Mouse (Mus musculus): ENCODE results near the gene Leprot.

The Leprot gene

DNA sequence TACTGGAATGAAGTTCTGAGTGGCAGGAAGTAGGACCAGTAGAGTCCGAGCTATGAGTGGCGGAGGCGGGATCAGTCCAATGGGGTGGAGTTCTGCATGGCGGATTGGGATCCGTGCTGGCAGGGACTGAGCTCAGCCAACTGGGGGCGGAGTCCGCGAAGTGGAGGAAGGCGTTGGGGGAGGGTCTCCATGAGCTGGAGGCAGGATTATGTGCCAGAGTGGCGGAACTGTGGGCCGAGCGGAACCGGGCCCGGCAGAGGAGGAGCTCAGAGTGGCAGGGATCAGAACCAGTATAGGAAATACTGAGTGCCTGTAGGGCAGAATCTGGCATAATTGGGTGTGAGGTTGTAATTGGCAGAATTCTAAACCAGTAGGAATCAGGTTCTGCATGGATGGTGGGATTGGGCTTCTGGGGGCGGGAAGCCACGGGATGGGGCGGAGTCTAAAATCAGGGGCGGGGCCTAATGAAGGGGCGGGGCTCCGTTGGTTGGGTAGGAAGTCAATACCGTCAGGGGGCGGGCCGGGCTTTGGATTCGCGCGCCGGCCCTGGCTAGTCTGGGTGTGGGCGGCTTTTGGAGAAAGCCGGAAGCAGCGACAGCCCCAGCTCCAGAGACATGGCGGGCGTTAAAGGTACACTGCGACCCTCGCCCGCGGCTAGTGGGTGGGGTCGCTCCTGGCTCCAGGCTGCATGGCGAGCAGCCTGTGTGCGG is at the start of gene Leprot:
TSS of gene Leprot (plus strand) at position 523 of the 710 bp plus-strand sequence.
- DNase-seq (ENCODE audit: extremely low read depth, insufficient read length, low spot score): peak; percentile 97

DNA sequence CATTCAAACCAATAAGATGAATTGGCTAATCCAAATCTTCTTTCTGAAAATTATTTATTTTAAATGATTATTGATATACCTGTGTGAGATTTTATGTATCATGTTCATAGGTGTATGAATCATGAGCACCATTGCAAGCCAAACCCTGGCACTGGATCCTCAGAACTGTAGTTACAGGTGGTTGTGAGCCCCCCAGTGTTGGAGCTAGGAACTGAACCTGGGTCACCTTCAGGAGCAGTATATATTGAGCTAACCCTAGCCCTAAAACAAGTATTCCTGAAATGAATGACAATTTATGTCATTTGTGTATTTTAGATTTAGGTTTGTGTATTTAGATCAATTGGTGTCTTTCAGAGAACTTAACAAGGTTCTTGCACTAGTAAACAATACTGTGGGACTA is 45.8 kb upstream of the Leprot start:
- no peak for DNase-seq (ENCODE audit: extremely low read depth, insufficient read length, low spot score)

DNA sequence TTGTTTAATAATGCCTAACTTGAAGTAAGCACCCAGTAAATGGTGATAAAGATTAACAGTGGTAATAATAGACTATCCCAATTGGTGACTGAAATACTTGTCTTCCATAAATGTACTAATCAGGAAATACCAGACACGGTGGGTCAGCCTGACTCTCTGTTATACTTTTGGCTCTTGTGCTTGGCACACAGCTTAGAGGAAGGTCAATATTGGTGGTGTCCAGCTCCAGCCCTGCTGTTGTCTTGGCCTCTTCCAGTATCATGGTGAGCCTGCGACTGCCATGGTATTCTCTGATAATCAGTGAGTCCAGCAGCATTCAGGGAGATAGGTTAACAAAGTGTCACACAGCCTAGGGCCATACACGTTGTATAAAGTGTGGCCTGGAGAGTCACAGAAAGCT is 43.9 kb upstream of the Leprot start:
- no peak for DNase-seq (ENCODE audit: extremely low read depth, insufficient read length, low spot score)

DNA sequence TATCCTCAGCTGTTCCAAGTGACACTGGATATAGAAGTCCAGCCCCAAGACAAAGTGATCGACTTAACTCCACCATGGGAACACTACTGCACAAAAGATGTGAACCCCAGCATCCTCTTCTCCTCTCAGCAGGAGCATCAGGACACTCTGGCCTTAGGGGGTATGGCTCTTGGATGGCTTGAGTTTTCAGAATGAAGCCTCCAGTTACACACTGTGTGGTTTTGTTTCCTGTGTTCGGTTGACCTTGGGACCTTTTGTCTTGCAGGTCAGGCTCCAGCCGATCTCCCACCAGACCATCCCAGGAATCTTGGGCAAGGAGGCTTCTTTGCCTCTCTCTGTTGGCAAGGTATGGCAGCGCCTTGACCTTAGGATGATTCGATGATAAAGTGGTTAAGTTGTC is 31.0 kb upstream of the Leprot start:
- no peak for DNase-seq (ENCODE audit: extremely low read depth, insufficient read length, low spot score)

DNA sequence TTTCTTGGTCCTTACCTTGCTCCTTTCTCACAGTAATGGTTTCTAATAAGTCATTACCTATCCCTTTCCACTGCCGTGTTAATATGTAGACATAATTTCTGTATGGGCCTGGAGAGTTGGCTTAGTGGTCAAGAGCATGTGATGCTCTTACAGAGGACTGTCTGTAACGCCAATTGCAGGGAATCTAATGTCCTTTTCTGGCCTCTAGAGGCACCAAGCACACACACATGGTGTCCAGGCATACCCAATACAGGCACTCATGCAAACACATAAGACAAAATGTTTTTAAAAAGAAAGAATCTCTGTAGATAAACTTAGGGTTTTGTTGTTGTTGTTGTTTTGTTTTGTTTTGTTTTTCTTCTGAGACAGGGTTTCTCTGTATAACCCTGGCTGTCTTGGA is 29.8 kb upstream of the Leprot start:
- no peak for DNase-seq (ENCODE audit: extremely low read depth, insufficient read length, low spot score)

DNA sequence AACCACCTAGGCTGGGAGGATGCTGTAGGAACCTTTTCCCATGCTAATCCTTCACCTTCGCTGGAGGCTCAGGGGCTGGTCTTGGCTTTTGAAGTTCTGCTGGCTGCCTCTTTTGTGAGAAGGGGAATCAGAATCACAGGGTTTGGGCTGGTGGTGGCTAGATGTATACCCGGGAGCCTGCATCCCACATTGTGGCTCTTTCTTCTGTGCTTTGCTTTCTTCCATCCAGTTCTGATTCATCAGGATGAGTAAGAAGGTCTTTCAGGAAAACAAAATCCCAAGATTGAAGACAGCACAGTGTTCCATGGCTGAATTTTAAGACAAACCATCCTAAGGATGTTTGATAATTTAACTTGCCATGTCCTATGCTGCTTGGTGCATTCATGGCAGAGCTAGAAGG is 27.3 kb upstream of the Leprot start:
- no peak for DNase-seq (ENCODE audit: extremely low read depth, insufficient read length, low spot score)

DNA sequence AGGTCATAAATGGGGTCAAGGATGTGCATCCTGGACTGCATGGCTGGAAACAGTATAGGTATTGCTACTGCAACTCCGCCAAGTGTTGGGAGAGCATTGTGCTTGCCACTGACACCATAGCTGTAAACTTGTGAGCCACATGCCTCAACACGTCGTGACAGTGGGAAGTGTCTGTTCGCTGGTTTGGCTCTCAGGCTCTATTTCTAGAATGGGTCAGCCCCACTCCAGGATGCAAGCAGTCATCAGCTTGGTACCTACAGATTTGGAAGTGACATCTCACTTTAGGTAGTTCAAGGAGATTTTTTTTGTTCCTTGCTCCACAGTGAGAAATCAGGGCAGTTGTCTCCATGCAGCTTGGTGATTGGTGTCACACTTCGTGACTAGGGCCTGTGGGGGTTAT is 26.3 kb upstream of the Leprot start:
- DNase-seq (ENCODE audit: extremely low read depth, insufficient read length, low spot score): no peak

DNA sequence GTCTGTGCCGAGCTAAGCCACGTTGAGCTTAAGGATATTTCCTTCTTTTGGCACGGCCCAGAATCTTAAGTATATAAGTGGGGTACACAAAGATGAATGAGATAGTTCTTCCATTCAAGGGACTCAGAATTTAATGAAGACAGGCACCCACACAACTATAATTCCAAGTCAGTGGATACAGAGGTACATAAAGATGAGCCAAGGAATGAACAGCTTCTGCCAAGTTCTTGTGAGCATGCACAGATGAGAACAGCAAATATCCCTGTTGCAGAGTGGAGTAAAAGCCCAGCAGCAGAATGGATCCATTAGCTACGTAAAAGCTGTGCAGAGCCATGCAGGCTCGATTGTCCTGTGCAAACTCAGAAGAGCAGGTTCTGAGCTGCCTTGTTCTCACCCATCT is 22.2 kb upstream of the Leprot start:
- DNase-seq (ENCODE audit: extremely low read depth, insufficient read length, low spot score): no peak

DNA sequence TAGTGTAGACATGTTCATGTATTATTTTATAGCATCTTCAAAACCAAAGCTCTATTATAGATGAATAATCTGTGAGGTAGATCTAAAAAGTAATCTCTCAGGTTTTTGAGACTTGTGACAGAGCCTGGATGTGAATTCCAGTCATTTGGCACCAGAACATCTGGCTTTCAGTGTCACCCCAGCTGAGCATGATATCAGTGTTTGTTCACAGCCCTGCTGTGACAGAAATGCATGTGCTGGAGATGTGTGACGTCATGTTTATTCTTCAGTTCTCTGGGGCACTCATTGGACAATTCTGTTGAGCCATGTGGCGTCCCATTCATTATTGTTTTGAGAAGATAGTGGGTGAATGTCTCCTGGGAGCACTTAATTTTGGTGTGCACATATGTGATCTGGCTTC is 11.9 kb upstream of the Leprot start:
- DNase-seq (ENCODE audit: extremely low read depth, insufficient read length, low spot score): no peak

DNA sequence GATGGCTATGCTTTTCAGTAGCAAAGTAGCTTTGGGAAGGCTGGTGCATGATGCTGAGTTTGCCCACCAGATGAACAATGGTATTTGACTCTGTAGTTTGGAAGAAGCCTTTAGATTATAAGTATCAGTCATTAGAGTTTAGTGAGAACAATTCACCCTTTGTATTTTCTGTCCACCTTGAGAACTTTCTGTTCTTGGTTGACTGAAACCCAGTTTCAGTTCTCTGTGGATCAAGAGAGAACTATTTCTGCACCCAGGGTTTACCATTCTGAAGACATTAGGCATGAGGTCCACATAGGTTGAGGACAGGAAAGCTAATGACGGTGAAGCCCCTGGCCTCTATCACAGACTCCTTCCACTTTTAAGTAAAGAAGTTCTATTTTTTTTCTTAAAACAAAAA is 10.0 kb upstream of the Leprot start:
- no peak for DNase-seq (ENCODE audit: extremely low read depth, insufficient read length, low spot score)

DNA sequence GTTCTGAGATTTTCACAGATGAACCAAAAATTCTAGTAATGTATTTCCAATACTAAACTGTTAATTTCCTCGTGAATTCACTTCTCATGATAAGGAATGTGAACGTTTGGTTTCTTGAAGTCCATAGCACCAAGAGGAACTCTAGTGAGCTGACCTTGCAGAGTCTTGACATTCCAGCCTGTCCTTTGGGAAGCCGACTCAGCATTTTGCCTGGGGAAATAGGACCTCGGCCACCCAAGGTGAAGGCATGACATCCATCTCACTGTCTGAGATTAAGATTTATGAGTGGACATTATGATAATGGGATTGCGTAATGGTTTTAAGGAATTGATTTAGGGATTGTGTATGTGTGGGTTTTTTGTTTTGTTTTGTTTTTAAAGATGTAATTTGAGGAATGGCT is 6.9 kb upstream of the Leprot start:
- DNase-seq (ENCODE audit: extremely low read depth, insufficient read length, low spot score): no peak

DNA sequence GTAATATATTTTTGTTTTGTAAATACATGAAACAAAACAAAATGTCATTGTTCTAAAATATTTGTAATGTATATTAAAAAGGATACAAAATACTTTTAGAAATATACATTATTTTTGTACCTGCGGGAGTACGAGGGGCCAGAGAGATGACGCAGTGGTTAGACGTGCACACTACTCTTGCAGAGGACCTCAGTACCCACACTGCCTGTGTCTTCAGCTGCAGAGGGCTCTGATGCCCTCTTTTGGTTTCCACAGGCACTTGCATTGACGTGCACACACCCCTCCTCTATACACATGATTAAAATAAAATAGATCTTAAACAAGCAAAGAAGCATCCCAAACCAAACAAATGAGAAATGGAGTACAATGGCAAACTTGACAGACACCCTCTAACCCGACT is 4.8 kb upstream of the Leprot start:
- DNase-seq (ENCODE audit: extremely low read depth, insufficient read length, low spot score): no peak

DNA sequence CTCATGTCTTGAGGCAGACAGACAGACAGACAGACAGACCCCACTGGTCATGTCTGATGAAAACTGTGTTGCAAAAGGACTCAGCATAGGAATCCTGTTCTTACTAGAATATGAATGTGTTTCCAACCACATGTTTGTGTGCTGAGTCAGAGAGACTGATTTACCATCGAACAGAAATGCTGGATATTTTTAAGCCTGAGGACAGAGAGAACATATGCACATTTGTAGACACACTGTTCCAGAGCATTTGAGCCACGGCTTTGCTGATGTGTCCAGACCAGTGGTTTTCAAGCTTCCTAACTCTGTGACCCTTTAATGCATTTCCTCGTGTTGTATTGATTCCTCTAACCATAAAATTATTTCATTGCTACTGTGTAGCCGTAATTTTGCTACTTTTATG is 4.3 kb upstream of the Leprot start:
- peak; percentile 16 for DNase-seq (ENCODE audit: extremely low read depth, insufficient read length, low spot score)

DNA sequence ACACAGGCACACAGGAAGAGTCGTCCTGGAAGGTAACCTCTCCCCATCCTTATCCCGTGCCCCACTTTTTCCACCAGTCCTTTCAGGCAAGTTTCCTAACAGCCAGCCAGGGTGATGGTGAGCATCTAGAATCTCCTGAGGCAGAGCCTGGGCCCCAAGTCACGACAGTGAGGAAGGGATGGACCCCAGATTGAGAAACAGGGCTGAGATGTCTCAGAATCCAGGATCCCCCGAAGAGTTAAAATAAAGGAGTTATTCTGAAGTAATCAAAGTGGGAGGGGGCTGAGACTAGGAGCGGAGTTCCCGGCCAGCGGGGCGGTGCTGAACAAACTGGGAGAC is 692 bp upstream of the Leprot start:
- no peak for DNase-seq (ENCODE audit: extremely low read depth, insufficient read length, low spot score)

DNA sequence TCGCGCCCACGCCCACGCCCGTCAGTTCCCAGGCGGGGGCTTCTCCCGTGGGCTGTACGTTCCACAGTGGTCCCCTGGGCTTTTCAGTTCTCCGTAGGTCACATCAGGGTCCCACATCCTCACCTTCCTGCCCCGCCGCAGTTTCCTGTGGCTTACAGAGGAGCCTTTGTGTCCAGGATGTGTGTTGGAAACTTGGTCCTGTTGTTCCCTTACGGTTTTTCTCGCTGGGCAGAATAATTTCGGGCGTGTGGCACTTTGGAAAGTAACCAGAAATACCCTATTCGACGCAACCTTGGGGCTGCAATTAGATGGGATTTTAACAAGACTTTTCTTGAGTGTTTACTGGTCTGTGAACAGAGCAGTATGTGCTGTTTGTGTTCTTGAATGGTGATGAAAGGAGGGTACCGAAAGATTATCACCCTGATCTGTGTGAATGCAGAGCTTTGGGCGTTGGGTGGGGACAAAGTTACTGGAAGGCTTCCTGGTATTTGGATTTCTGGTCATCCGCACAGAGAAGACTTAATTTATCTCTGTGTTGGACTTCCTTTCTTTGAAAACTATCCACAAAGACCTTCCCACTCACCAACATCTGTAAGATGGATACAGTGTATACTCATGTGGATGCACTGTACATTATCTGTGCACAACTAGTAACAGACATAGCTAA is 591 bp downstream of the Leprot start:
- no peak for DNase-seq (ENCODE audit: extremely low read depth, insufficient read length, low spot score)

DNA sequence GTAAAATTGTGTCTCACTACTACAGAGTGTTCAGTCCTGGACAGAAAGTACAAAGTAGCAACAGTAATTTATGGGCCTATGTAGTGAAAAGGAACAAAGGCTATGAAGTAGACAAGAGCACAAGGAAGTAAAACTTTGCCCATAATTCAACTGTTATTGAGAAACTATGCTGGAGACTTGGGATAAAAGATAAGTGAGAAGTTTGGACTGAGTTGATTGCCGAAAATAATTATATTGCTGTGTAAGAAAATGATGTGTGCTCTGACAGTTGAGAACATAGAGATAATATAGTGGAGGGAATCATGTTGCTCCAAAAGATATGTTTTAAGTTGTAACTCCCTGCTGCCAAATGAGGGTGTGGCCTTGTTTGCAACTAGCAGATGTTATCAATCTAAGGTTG is 1.2 kb downstream of the Leprot start:
- DNase-seq (ENCODE audit: extremely low read depth, insufficient read length, low spot score): no peak

DNA sequence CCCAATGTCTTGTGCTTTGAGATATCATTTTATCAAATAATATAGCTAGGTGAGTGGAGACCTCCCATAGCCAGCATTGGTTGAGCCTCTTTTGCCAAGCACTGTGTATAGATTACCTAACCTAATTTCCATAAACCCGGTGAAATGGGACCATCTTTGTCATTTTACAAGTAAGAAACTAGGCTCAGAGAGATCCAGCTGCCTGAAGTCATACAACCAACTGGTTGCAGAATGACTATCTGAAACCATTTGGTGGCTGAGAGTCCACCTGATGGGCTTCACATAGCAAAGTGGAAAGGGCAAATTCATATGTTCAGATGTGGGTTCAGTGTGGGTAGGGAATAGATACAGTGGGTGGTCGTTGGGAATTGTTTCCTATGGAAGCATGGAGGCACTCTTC is 3.4 kb downstream of the Leprot start:
- no peak for DNase-seq (ENCODE audit: extremely low read depth, insufficient read length, low spot score)

DNA sequence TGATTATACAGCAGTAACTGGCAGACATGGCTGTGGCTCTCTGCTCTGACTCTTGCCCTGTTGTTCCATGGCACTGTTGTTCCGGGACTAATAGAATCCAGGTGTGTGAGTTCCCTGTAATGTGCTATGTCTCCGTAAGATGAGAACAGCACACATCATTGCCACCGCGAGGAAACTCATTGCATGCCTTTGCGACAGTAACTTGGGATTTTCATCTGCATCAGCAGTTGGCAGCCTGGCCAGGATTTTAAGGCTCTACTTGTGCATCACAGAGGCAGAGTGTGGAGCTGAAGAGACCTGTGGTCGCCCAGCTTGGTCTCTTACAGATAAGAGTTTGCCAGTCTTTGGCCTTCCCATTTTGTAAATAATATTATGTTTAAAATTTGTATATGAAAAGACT is 6.7 kb downstream of the Leprot start:
- no peak for DNase-seq (ENCODE audit: extremely low read depth, insufficient read length, low spot score)

DNA sequence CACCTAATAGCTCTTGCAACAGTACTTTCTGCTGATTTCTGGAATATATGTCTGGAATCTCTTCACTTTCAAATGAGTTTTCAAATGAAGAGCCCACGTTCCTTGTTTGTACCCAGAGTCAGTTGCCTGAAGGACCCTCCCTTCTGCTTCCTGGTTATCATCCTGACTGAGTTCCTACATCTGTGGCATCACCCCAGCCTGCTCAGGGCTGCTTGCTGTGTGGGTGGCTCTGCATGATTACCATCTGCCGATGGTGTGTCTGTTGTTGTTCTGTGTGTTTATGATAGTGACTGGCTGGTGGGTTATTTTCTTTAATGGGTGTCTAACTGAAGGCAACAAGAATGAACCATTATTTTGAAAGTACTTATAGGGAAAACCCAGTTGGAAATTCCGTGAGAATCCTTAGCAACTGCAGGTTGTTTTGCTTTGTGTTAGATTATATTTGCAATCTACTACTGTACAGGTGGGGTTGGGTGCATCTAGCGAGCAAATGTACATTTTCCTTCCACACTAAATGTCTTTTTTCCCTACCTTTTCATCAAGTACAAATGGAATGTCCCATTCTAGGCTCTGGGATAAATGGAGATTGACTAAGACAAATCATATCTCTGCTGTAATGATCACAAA is 7.4 kb downstream of the Leprot start:
- DNase-seq (ENCODE audit: extremely low read depth, insufficient read length, low spot score): no peak

DNA sequence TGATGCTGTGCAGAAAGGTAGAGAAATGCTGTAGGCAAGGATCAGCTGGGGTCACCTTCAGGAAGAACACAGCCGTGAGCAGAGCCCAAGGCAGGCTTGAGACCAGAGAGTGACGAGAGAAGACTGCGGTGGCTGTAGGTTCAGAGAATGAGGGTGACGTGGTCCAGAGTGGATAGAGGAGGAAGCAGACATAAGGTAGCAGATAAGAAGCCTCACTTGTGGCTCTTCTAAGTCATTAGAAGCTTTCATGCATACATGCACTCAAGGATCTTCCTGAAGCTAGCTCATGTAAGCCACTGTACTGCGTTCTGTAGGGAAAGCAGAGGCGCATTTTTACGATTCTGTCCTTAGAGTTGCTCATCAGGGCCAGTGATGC is 7.9 kb downstream of the Leprot start:
- DNase-seq (ENCODE audit: extremely low read depth, insufficient read length, low spot score): no peak

DNA sequence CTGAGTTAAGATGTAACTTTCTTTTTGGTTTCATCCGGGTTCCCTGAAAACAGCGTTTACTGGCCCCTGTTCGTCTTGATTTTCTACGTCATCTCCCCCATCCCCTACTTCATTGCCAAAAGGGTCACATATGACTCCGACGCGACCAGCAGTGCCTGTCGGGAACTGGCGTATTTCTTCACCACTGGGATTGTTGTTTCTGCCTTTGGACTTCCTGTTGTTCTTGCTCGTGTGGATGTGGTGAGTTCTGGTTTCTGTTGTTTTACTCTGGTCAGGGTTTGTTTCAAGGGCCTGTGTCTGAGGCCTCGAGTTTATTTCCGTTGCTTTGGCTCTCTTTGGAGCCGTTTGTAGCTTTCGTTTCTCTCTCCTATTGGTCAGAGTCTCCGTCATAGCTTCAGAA is 8.5 kb downstream of the Leprot start:
- DNase-seq (ENCODE audit: extremely low read depth, insufficient read length, low spot score): no peak

DNA sequence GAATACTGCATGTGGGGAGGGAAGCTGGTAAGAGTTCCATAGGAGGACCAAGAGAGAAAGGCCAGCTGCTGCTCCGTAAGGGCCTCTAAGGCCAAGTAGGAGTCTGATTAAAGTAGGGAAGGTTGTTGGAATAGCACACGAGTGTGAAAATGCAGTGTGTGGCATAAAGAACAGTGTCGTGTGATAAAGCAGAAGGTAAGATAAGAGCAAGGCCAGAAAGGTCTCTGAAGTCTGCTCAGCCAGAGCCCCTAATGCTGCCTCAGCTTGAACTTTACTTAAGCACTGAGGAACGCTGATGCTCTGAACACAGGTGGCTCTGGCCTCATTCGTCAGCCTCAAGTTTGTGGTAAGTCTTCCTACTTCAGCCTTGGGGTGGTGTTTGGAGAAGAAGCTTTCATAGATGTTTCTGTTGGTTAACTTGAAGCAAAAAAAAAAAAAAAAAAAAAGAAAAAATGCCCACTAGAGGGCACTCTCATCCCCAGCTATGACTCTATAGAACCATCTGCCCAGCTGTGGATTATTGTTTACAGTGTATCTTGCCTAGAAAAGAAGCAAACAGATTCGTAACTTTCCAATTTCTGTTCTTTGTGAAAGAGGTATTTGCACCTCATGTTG is 9.5 kb downstream of the Leprot start:
- DNase-seq (ENCODE audit: extremely low read depth, insufficient read length, low spot score): no peak
